Mouse (Mus musculus): Measurements from ENCODE around the gene Zc2hc1c.

DNA sequence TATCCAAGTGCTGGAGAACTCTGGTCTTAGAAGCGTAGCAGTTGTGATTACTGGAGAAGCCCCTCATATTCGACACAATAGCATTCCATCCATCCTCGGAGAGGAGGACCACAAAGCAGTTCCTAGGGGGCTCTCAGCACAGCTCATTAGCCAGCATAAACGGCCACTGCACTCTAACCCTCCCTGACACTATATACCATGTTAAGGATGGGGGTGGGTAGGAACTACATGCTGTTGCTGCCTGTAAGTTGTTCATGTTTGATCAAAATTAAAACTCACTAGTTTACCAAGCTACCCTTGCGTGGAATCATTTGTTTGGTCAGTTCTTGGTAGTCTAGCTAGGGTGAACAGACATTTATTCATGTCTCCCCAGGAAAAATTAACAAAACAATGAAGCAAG is 12.1 kb upstream of the Zc2hc1c start:
- TF ChIP-seq MXI1 (IDR thresholded peaks at IDR 0.05; ENCODE audit: low read depth, low read length) (no peak), CTCF (conservative IDR thresholded peaks at IDR 0.05 in 1 of 2, IDR thresholded peaks at IDR 0.05 in 1 of 2; ENCODE audit: low read depth in 2 of 2, low read length in 2 of 2) (no peak), IRF4 (IDR thresholded peaks at IDR 0.05; ENCODE audit: low read depth, low read length) (no peak), SIN3A (IDR thresholded peaks at IDR 0.05; ENCODE audit: low read length) (no peak), CHD2 (IDR thresholded peaks at IDR 0.05; ENCODE audit: low read length) (no peak)
